Mouse (Mus musculus) mouse embryonic stem cell (cell line): ENCODE data around the gene Rnase9.
"Not testable (repeated sequence)": the region's sequence is repeated elsewhere in the genome, so short reads cannot be mapped to it uniquely, and the experiment has no call there.

Source experiments
- in situ Hi-C, 2 experiments: fragments of 300-500 bp; cut with MboI; formaldehyde crosslinking; loops; 1 replicate in 1 of 2; 3 replicates in 1 of 2; pipeline ENCODE4 v1.14.3; 2019 to 2020; ENCODE audit warnings: low sequenced_read_pairs in 2 of 2, low pct_unique_long_range_greater_than_20kb in 1 of 2, mixed read lengths in 1 of 2; ENCODE audit not compliant: unreplicated experiment in 1 of 2

Rnase9 gene

GRCm38 (mm10) chr14:51057401-51057831, 15.7 kb upstream of the Rnase9 start, which contains the start of gene Rnase12:
TSS of gene Rnase12 (minus strand) at chr14:51057661.
- in situ Hi-C loops: loop anchor here in 1 of 2 experiments (25.0 kb wide), 1 partner anchor 1245 kb away; no protein-coding TSS in a partner anchor

- in situ Hi-C loops: loop anchor here in 1 of 2 experiments (25.0 kb wide), 1 partner anchor 1242 kb away; no protein-coding TSS in a partner anchor
Measured at GRCm38 (mm10) chr14:51054243-51055237, 12.9 kb upstream of the Rnase9 start.

GRCm38 (mm10) chr14:51053176-51053575, 11.5 kb upstream of the Rnase9 start:
- in situ Hi-C loops: loop anchor here in 1 of 2 experiments (25.0 kb wide), 1 partner anchor 1241 kb away; no protein-coding TSS in a partner anchor

- in situ Hi-C loops: loop anchor here in 1 of 2 experiments (25.0 kb wide), 1 partner anchor 1240 kb away; no protein-coding TSS in a partner anchor
Measured at GRCm38 (mm10) chr14:51051941-51052340, 10.3 kb upstream of the Rnase9 start.

- in situ Hi-C loops: loop anchor here in 1 of 2 experiments (25.0 kb wide), 1 partner anchor 1238 kb away; no protein-coding TSS in a partner anchor
Measured at GRCm38 (mm10) chr14:51050063-51050462, 8.4 kb upstream of the Rnase9 start, which contains the start of gene Rnase11. TSS of gene Rnase11 (minus strand) at chr14:51050163.

- in situ Hi-C loops: no loop called here
Measured at GRCm38 (mm10) chr14:51047846-51048245, 6.2 kb upstream of the Rnase9 start.

- in situ Hi-C loops: no loop called here
Measured at GRCm38 (mm10) chr14:51036214-51036613, 5.5 kb downstream of the Rnase9 start.

GRCm38 (mm10) chr14:51035206-51035605, 6.5 kb downstream of the Rnase9 start:
- in situ Hi-C loops: no loop called here

- in situ Hi-C loops: loop anchor here in 1 of 2 experiments (5.0 kb wide), 1 partner anchor 35 kb away; no protein-coding TSS in a partner anchor
Measured at GRCm38 (mm10) chr14:51027387-51028155, 14.1 kb downstream of the Rnase9 start.

- in situ Hi-C loops: loop anchor here in 1 of 2 experiments (5.0 kb wide), 1 partner anchor 36 kb away; no protein-coding TSS in a partner anchor
Measured at GRCm38 (mm10) chr14:51026391-51027133, 15.1 kb downstream of the Rnase9 start.

GRCm38 (mm10) chr14:51024820-51025219, 16.8 kb downstream of the Rnase9 start:
- in situ Hi-C loops: loop anchor here in 1 of 2 experiments (5.0 kb wide), 1 partner anchor 37 kb away; no protein-coding TSS in a partner anchor

GRCm38 (mm10) chr14:51023457-51023856, 18.2 kb downstream of the Rnase9 start:
- in situ Hi-C loops: no loop called here

- in situ Hi-C loops: no loop called here
Measured at GRCm38 (mm10) chr14:51017256-51017655, 24.4 kb downstream of the Rnase9 start.

- in situ Hi-C loops: no loop called here
Measured at GRCm38 (mm10) chr14:51015780-51016179, 25.9 kb downstream of the Rnase9 start.

GRCm38 (mm10) chr14:51014724-51015123, 26.9 kb downstream of the Rnase9 start:
- in situ Hi-C loops: not testable (repeated sequence)

- in situ Hi-C loops: no loop called here
Measured at GRCm38 (mm10) chr14:51009572-51009971, 32.1 kb downstream of the Rnase9 start.

GRCm38 (mm10) chr14:51008781-51009180, 32.9 kb downstream of the Rnase9 start:
- in situ Hi-C loops: no loop called here
